Mouse (Mus musculus): ENCODE measurements at regions not wholly inside any gene's neighbourhood (a gene's known extent, or its start where the extent isn't known, plus 50 kb on each side); places are given as distances from the start of the nearest gene placed in this dataset.

DNA sequence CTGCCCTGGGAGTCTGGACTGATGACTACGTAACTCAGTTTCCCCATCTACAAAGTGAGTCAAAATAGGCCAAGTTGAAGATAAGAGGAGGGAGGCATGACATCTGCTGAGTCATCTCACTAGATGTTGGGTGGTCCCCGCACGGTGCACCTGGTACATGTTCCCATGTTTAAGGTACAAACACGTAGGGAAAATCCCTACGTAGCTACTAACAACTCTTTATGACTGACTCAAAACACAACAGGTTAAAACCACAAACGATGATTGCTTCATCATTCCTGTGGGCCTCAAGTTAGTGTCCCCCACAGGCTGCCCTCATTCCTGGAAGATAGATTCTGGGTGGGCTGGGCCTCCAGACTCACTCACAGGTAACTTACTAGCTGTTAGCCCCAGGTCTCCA, 107.7 kb downstream of the Sox9 start:
- TF ChIP-seq CTCF (IDR thresholded peaks at IDR 0.05; ENCODE audit: extremely low read depth, insufficient read depth, low read length) (no peak), POLR2A (IDR thresholded peaks at IDR 0.05; ENCODE audit: extremely low read depth, insufficient read depth, low read length) (no peak)

Data from cortical plate, adult 2 months (tissue).